Mouse (Mus musculus) kidney, adult 8-10 months (tissue): ENCODE measurements at regions not wholly inside any gene's neighbourhood (a gene's known extent, or its start where the extent isn't known, plus 50 kb on each side); places are given as distances from the start of the nearest gene placed in this dataset.
A peak's percentile ranks its signal among the peaks of the same experiment; 100 is the strongest.

ENCODE experiments used
- DNase-seq, 2 experiments: peaks; one replicate each; pipeline ENCODE4 v3.0.0; 2022

DNA sequence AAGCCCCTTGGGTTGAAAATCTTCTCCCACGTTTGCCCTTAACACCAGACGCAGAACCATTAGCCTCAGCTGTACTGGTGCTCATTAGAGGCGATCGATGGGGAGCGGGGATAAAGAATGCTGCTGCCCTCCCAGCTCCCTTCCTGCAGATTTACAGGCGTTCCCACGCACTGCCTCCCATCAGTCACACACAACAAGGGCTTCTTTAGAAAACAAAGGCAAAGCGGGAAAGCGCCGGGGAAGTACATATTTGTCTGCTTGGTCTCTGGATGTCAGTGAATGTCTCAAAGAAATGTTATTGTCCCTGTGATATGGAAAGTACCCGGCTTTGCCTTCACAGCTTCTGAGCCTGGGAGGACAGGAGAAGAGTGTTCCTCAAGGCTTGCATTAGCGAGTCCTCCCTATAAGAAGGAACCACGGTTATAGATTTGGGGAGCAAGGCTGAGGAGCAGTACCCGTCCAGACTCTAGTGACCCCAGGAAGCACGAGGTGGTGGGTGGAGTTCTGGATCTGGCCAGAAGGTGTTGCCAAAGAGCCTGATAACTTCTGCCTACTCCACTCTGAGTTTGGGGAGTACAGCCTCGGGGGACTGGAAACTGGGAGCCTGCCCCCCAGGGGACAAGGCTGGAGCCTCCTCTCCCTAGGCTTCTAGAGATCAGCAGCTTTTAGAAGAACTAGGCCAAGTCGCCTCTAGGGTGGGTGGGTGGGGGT lies 173.0 kb upstream of the Mki67 start:
- peak in 1 of 2 experiments; percentile 15 for DNase-seq

- DNase-seq: no peak
Observed at GRCm38 (mm10) chr7:135898876-135899275, 182.7 kb upstream of the Mki67 start.

DNA sequence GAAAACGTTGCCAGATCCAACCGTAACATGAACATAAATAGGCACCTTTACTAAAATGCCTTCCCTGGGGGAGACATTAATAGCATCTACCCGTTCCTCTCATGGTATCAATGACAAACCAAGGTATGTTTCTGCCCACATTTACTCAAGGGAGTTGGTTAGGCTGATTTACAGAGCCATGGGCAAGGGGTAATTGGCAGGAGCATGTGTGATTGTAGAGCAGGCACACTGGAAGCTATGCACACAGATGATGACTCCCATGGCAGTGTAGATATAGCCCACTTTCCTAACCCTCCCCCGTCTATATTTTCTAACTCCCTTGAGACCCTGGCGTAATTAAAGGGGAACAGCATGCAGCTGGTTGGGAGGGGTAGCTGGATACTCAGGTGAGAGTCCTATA lies 183.6 kb upstream of the Mki67 start:
- no peak for DNase-seq

DNA sequence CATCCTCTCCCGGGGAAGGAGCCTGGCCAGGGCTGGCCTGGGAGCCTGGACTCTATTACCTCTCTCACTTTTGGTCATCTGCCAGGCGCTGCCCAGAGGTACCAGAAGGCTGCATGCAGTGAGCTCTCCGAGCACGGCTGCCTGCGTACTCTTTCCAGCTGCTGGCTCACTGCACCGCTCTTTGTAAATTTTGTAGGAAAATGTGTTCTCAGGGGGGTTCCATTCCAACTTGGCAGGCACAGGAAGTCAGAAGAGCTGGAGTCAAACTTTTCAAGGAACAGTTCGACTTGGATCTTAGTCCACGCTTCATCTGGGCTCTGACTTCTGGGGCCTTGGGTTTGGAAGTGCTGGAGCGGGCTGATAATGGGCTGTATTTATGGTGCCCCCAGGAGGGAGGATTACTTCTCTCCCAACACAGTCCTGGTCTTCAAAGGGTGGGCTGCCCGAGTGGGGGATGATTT lies 184.7 kb upstream of the Mki67 start:
- DNase-seq: peak; percentile 14 to 19

DNA sequence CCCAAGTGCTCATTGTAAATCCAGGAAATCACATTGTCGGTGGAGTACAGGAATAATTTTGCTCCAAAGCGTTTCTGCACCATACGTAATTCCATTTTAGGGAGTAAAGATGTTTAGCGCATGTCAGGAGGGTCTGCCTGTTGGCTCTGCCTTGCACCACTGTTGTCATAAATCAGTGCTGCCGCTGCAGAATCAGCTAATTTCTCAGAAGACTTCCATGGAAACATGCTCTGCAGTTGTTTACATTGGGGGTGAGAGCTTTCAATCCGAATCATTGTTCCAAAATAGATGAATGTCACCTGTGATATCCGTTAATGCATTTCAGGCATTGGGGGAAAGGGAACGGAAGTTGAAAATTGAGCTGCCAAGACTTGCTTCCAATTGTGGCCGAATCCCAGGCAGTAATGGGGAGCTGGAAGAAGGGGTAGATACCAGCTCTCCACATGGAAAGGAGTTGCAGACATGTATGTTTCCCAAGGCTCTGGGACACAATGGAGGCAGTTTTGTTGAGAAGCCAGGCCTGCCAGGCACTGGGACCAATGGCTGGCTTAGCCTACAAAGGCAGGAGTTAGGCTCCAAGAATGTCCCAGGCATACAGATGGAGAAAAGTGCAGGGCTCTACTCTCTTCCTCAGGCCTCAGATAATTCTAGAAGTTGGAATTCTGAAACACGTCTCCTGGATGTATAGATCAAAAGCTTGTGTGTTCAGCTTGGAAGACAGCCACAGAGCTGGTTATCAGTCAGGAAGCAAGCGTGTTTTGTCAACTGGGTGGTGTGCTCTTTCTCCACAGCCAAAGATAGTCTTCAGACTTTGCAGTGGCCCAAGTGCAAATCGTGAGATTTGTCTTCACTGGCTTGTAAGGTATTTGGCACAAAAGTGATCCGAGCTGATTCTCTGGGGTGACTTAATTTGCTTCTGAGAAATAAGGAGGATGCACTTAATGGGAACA lies 186.2 kb upstream of the Mki67 start:
- DNase-seq: no peak

DNA sequence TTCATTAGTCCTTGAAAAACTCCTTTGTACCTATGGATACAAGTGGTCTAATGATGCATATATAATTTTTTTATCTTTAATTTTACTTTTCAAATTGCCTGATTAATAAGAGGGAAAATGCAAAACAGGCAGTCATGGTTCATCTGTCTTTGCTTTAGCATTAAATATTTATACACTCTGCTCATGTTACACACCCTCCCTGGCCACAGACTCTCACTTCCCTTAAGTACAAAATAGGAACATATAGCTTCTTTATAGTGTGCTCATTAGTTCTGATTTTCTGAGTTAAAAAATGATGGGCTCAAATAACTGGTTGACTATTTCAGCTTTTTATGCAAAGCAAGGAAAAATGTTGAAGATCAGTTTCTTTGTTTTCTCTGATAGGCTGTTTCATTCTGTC lies 195.2 kb upstream of the Mki67 start:
- no peak for DNase-seq

GRCm38 (mm10) chr7:135913923-135914634 lies 197.9 kb upstream of the Mki67 start:
- DNase-seq: no peak

DNA sequence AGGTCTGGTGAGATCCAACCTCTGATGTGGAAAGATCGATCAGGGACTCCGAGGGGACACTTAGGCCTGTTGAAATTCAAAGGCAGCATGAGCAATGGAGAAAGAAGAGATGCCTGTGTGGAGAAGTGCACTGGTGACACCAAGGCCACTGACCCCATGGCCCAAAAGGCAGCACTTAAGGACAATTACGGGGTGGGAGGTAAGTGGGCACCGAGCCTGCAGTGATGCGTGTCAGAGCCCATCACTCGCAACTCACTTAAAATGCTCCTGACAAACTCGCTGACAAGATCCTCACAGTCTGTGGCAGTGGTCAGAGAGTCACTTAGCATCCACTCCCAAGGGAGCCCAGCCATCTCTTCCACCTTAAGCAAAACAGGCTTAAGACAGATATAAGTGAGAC lies 207.7 kb upstream of the Mki67 start:
- DNase-seq: no peak

DNA sequence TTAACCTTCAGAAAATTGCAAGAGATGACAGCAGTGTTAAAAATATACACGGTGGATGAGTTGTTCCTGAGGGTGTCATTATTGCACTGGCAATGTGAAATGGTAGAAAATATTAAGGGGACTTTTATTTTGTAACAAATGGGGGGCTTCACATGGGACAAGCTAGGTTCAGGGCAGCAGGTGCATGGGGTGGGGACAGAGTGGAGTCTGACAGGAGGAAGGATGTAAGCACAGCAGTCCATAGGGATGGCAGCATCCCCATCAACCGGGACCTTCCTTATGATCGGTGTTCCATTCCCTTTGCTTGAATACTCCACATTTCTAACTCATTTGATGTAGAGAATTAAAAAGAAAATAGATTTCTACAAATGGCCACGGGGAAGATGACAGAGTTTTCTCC lies 208.5 kb upstream of the Mki67 start:
- DNase-seq: no peak

- no peak for DNase-seq
Observed at GRCm38 (mm10) chr7:135930091-135930490, 213.9 kb upstream of the Mki67 start.

GRCm38 (mm10) chr7:135932595-135933175 lies 216.5 kb upstream of the Mki67 start:
- no peak for DNase-seq

- DNase-seq: no peak
Observed at GRCm38 (mm10) chr7:135935180-135935579, 219.0 kb upstream of the Mki67 start.

DNA sequence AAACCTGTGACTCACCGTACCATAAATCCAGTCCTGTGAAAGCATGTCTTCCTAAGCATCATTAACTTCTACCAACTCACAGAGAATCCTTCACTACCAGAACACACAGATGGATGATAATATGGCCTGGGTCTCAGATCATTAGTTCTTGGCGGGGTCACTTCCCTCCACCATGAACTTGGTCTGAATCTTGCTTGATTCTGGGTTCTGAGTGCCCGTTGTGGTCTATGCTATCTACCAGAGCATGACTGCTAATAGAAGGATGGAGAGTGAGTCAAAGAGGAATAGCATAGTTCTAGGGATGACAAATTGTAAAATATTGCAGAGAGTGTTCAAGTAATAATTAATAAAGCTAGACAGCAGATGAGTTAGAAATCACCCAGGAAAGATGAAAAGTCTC lies 221.3 kb upstream of the Mki67 start:
- DNase-seq: no peak

GRCm38 (mm10) chr7:135939341-135939740 lies 223.2 kb upstream of the Mki67 start:
- DNase-seq: no peak

DNA sequence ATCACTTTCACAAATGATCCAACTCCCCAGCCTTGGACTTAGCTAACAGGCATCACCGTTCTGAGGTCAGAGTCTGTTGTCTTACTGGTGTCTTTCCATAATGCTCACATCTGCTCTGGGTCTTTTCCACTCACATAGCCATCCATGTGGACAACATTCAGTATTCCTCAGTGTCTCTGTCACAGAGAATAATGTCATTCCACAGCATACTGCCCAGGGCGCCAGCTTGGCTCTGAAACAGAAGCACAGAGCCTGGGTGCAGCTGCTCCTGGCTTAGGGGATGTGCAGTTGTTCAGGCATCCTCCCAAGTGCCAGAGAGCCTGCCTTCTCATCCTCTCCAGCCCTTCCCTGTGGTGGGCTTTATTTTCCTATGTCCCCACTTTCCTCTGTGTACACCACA lies 226.7 kb upstream of the Mki67 start:
- DNase-seq: no peak

DNA sequence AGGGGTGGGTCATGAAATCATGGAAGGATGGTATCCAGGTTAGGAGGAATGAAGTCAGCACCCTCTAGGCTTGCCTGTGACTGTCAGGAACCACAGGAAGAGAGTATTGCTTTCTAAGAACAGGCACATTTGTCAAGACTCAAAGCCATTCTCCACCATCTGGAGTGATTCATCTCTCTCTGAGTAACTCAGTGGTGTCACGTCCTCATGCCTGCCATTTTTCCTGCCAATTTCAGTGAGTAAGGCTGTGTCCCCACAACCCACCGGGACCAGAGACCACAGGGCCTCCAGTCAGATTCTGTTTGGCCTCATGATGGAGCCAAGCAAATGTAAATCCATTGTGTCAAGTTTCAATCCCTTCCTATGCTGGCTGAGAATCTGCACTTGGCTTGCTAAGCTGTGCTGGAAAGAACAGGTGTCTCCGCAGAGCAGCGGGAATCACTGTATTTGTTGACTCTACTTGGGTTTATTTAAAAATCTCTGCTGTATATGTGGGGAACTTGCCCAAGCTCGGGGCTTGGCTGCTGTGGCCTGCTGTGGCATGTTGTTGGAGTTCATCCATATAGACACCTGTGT lies 230.0 kb upstream of the Mki67 start:
- DNase-seq: no peak

DNA sequence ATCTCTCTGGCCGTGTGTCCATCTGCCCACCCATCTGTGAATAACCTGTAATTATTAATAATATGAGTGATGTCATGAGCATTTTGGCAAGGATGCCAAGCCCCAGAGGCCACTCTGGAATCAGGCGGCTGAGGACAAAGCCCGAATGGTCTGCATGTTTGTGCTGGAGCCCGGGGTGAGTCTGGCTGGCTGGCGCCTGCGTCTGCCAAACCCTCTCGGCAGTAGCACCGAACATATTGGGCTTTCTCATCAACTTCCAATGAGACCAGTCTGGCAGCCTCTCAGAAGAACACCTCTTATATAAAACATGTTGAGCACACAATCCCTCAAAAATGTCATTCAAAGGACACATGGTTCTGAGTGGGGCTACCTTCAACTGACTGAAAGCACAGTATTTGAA lies 244.9 kb upstream of the Mki67 start:
- DNase-seq: no peak

GRCm38 (mm10) chr7:135965528-135965927 lies 249.4 kb upstream of the Mki67 start:
- DNase-seq: no peak

DNA sequence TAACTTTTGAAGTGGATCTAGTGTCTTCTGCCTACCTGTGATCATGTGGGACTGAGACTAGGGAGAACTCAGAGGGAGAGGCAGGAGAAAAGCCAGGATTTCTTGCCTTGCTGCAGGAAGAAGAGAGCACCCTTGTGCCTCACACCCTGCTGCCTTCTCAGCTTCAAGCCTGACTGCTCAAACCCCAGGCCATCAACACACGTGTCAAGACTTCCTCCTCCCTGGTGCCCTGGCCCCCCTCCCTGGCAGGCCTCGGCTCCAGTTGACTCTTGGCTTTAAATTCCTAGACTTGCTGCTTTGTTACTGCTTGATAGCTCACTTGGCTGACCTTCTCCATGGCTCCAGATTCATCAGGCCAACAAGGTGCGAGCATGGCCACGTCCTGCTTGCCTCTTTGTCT lies 250.1 kb upstream of the Mki67 start:
- no peak for DNase-seq

DNA sequence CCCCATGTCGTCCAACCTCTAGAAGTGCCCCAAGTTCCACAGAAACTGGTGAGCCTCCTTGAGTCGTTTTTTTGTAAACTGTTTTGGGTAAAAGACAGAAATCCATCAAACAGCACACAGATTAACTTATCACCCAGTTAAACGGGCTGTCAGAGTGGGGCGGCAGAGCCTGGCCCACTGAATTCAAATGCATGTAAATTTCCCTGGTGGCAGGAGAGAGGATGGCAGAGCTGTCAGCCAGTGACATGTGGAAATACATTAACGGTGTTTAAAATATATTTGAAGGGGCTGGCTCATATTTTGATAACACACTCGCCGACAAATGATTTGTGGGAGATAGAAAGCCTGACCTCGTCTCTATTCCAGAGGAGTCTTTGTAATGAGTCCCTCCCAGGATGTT lies 252.5 kb upstream of the Mki67 start:
- no peak for DNase-seq

GRCm38 (mm10) chr7:135986021-135986420 lies 269.9 kb upstream of the Mki67 start:
- peak; percentile 91 to 95 for DNase-seq

- no peak for DNase-seq
Observed at GRCm38 (mm10) chr7:135990321-135990720, 274.2 kb upstream of the Mki67 start.

DNA sequence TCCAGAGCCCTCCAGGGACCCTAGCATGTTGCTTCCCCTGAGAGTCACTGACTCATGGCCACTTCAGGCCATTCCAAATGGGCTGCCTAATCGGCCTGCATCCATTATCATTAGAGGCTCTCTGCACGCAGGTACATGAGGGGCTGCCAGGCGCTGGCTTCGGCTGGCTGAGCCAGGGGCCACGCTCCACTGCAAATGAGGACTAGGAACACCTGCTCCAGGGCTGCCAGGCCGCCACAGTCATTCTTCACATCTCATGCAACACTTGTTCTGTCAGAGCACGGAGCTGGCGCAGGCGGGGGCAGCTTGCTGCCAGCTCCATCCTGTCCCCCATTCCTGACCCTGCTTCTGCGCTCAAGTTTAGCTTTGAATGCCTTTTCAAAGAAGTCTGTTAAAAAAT lies 280.7 kb upstream of the Mki67 start:
- DNase-seq: peak; percentile 14 to 18
